Mouse (Mus musculus): Measurements from ENCODE around the gene Tspan8. TPM values are rescaled to one million over a fixed set of nuclear protein-coding genes. Genes with fewer than 3 reads are reported as not detected.

Gene Tspan8
- polyA plus RNA-seq, 1 experiment: 1.4 TPM

GRCm38 (mm10) chr10:115892973-115893372, 76.3 kb downstream of the Tspan8 start:
- Histone ChIP-seq H3K4me3 (ENCODE audit: insufficient read depth, low read length) (no peak overlapping the region), H3K4me1 (ENCODE audit: control insufficient read depth, insufficient read depth, low read length) (no peaks in the 10 kb centered on the region), H3K27ac (ENCODE audit: insufficient read depth, low read length) (no peak overlapping the region)
- TF ChIP-seq CTCF (IDR thresholded peaks at IDR 0.05; ENCODE audit: extremely low read depth, insufficient read depth, low read length) (no peak), POLR2A (IDR thresholded peaks at IDR 0.05; ENCODE audit: extremely low read depth, insufficient read depth, low read length) (no peak)

GRCm38 (mm10) chr10:115894045-115894444, 77.4 kb downstream of the Tspan8 start:
- Histone ChIP-seq H3K4me1 (ENCODE audit: control insufficient read depth, insufficient read depth, low read length) (no peaks in the 10 kb centered on the region), H3K27ac (ENCODE audit: insufficient read depth, low read length) (no peak overlapping the region), H3K4me3 (ENCODE audit: insufficient read depth, low read length) (no peak overlapping the region)
- no peak for TF ChIP-seq POLR2A (IDR thresholded peaks at IDR 0.05; ENCODE audit: extremely low read depth, insufficient read depth, low read length)
- TF ChIP-seq CTCF (IDR thresholded peaks at IDR 0.05; ENCODE audit: extremely low read depth, insufficient read depth, low read length): no peak

GRCm38 (mm10) chr10:115896764-115897163, 80.1 kb downstream of the Tspan8 start:
- H3K4me3 ChIP-seq (ENCODE audit: insufficient read depth, low read length): no peak overlapping the region
- no peaks in the 10 kb centered on the region for H3K4me1 ChIP-seq (ENCODE audit: control insufficient read depth, insufficient read depth, low read length)
- no peak overlapping the region for H3K27ac ChIP-seq (ENCODE audit: insufficient read depth, low read length)
- TF ChIP-seq POLR2A (IDR thresholded peaks at IDR 0.05; ENCODE audit: extremely low read depth, insufficient read depth, low read length) (no peak), CTCF (IDR thresholded peaks at IDR 0.05; ENCODE audit: extremely low read depth, insufficient read depth, low read length) (no peak)

- Histone ChIP-seq H3K27ac (ENCODE audit: insufficient read depth, low read length) (no peak overlapping the region), H3K4me3 (ENCODE audit: insufficient read depth, low read length) (no peak overlapping the region), H3K4me1 (ENCODE audit: control insufficient read depth, insufficient read depth, low read length) (no peaks in the 10 kb centered on the region)
- TF ChIP-seq CTCF (IDR thresholded peaks at IDR 0.05; ENCODE audit: extremely low read depth, insufficient read depth, low read length) (no peak), POLR2A (IDR thresholded peaks at IDR 0.05; ENCODE audit: extremely low read depth, insufficient read depth, low read length) (no peak)
These were observed 80.6 kb downstream of the Tspan8 start for GRCm38 (mm10) chr10:115897235-115897634.

Other genes starting within 250 kb of the Tspan8 start
- gene A930009A15Rik, start 246.8 kb upstream of the Tspan8 start, polyA plus RNA-seq (2012; rRNA removed): 0.38 and 0.70 TPM in 2 replicates
- 1.1 and 1.5 TPM in 2 replicates for gene Lgr5, start 229.1 kb upstream of the Tspan8 start, polyA plus RNA-seq (2012; rRNA removed)
- 11.8 and 12.2 TPM in 2 replicates for gene Ptprr, start 201.4 kb downstream of the Tspan8 start, polyA plus RNA-seq (2012; rRNA removed)